Mouse (Mus musculus) cerebellum, postnatal 25 days (tissue): Measurements from ENCODE around the gene Zfp704.
A peak's percentile ranks its signal among the peaks of the same experiment; 100 is the strongest.

Experiments
- DNase-seq, 2 experiments: peaks; one replicate each; pipeline ENCODE4 v3.0.0; 2021; ENCODE audit warnings: mixed read lengths in 2 of 2

Zfp704 gene

DNA sequence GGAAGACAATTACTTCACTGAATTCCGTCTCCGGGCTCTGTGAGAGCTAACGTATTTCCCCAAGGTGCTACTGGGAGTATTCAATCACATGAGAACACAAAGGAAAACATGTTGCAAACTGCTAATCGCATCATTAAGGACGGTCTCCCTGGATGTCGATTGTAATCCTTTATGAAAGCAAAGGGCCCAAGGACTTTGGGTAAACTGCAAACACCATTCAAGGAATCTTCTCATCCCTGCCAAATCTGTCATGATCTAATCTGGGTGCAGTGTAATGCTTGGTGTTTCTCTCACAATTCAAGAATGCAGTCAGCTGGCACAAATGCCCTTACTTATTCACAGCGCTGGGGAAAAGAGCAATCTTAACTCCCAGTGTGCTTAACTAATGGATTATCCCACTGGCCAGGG is 96.2 kb downstream of the Zfp704 start:
- no peak for DNase-seq

GRCm38 (mm10) chr3:9512199-9512598 is 97.7 kb downstream of the Zfp704 start:
- DNase-seq: no peak

- no peak for DNase-seq
Measured at GRCm38 (mm10) chr3:9505692-9506211, 104.1 kb downstream of the Zfp704 start.

DNA sequence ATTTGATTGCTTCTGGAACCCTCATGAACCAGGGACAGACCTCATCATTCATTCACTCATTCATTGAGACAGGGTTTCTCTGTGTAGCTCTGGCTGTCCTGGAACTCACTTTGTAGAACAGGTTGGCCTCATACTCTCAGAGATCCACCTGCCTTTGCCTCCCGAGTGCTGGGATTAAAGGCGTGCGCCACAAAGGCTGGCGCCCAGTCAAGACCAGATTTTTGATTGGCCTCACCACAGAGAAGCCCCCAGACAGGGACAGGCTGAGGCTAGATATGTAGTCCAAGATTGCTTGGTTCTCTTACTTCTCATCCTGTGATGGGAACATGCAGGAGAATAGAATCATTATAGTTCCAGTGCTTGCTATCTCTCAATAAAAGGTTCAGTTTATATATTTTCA is 105.5 kb downstream of the Zfp704 start:
- no peak for DNase-seq

- peak; percentile 93 to 94 for DNase-seq
Measured at GRCm38 (mm10) chr3:9500725-9501124, 109.2 kb downstream of the Zfp704 start.

- peak; percentile 54 to 62 for DNase-seq
Measured at GRCm38 (mm10) chr3:9499994-9500553, 109.8 kb downstream of the Zfp704 start.

- DNase-seq: no peak
Measured at GRCm38 (mm10) chr3:9499489-9499888, 110.4 kb downstream of the Zfp704 start.

GRCm38 (mm10) chr3:9497260-9497659 is 112.6 kb downstream of the Zfp704 start:
- DNase-seq: no peak

GRCm38 (mm10) chr3:9491766-9492283 is 118.1 kb downstream of the Zfp704 start:
- DNase-seq: no peak

DNA sequence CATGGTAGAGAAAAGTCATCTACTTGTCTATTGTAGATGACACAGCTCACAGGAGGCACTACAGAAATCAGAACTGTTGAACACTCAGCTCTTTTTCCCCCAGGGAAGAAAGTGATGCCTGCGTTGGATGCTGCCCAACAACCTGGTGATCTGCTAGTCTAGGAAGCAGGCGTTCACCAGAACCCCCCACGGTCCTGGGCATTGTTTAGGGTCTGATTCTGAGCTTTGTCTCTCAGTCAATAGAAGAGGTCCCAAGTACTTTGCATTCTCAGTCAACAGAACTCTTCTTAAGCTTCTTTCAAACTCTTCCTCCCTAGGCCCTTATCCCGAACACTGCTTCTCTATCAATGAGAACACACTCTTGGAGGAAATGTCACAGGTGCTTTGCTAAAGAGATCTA is 122.2 kb downstream of the Zfp704 start:
- DNase-seq: no peak

GRCm38 (mm10) chr3:9485506-9485905 is 124.4 kb downstream of the Zfp704 start:
- no peak for DNase-seq

DNA sequence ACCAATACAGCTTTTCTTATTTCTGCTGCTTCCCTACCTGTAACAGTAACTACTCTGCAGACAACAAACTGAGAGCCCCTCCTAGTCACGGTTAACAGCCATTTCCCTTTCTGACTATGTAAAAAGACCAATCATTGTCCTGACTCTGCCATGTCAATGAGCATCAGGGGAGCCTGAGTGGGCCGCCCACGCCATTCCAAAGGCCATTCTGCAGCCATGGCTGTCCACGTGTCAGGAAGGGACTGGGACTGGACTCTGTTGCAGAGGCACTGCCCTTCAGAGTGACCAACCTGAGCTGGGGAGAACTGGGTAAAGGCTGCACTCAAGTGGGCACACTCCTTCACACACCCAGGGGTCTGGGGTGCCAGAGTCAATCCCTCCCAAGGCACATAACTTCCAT is 127.9 kb downstream of the Zfp704 start:
- no peak for DNase-seq

- peak; percentile 61 to 73 for DNase-seq
Measured at GRCm38 (mm10) chr3:9481358-9481757, 128.5 kb downstream of the Zfp704 start.

GRCm38 (mm10) chr3:9480936-9481335 is 128.9 kb downstream of the Zfp704 start:
- no peak for DNase-seq

GRCm38 (mm10) chr3:9477386-9477785 is 132.5 kb downstream of the Zfp704 start:
- no peak for DNase-seq

DNA sequence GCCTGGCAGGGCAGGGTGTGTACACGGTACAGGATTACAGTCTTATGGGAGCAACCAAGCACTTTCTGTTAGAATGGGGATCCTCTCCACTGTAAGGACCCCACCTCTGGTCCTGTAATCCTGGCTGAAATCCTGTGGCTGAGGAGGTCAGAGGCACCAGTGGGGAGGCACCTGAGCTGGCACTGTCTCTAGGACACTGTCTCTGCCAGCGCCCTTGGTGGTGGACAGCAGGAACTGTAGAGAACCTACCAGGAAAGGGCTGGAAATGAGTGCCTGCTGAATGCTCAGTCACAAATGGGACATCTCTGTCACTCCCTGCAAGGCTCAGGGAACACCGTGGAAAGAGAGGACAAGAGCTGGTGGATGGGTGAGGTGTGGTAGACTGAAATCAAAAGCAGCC is 133.5 kb downstream of the Zfp704 start:
- DNase-seq: no peak

DNA sequence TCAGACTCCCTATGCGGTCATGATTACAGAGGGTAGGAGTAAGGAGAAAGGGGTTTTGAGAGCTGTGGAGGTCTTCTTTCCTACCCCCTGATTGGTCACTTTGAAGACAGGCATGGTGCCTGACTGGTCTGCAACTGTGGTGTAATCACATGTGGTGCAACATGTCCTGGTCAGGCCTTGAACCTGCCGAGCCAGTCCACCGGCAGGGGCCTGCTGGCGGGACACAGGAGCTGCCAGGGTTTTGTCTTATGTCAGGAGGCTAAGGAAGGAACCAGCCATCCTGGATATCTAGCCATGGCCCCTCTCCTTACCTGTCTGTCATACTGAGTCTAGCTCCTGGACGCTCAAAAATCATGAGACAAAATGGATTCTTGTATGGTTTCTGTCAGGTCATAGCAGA is 134.4 kb downstream of the Zfp704 start:
- DNase-seq: no peak

DNA sequence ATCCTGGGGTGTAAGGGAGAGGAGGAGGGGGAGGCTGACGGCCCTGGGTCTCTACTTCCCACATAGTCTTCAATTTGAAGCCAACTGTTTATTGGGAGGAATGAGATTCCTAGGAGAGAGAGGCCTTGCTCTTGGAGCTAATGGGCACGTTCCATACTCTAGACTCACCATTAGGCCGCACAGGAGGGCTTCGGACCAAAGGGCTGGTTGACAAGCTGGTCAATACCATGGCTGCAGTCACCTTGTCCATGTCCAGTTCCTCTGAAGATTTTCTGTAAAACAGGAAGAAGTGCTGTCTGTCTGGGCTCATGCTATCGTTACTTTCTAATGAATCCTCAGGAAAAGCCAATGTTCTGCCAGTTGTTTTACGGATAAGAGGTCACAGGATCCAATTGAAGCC is 135.6 kb downstream of the Zfp704 start:
- no peak for DNase-seq

DNA sequence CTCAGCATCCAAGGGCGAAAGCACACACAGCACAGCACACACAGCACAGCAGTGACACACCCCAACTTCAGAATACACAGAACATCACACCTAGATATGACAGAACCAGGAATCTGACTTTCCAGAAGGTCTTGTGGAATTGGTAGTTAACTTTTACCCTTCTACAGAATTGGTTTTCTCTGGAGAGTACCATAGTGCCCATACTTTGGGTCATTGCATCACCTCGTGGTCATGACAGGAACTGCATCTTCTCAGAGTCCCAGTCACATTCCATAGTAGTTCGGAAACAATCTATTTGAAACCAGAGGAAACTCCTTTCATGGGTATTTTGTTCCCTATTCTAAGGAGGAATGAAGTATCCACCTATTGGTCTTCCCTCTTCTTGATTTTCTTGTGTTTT is 143.6 kb downstream of the Zfp704 start:
- peak; percentile 51 to 80 for DNase-seq

DNA sequence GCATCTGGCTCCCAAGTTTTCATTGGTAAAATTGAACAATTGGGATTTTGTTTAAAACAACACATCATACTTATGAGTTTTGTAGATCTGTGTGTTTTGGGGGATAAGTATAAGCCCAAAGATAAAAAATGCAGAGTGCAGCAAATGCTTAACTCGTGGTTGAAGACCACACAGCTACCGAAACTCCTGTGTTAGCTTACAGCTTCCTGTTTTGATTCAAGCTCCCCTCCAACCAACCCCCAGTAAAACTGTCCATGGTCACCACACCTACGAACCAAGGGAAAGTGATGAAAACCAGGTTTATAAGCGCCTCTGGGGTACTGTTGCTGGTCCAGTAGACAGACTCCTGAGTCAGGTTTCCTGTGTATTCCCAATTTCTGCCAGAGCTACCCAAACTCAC is 144.2 kb downstream of the Zfp704 start:
- DNase-seq: no peak

- peak; percentile 41 to 47 for DNase-seq
Measured at GRCm38 (mm10) chr3:9461660-9462059, 148.2 kb downstream of the Zfp704 start.

- DNase-seq: no peak
Measured at GRCm38 (mm10) chr3:9460284-9460683, 149.6 kb downstream of the Zfp704 start.

DNA sequence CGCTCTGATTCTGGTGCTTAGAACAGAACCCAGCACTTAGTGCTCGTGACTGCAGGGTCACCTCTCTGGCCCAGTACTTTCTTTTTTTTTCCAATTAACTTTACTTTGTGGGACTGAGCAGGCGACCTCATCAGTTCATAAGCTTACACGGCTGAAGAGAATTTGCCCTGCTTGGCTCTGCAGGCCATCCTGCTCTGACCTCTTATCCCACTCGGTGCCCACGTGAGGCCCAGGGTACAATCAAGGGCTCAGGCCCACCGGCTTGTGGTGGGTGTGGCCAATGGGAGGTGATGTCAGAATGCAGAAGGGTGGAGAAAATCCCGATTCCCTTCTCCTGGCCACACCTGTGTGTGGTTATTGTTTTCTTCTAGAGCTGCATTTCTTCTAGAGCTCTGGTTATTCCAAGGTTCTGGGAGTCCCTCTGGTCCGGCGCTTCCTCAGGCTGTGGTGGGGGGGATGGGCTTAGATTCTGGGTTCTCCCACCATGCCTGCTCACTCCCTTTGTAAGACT is 153.4 kb downstream of the Zfp704 start:
- DNase-seq: no peak

DNA sequence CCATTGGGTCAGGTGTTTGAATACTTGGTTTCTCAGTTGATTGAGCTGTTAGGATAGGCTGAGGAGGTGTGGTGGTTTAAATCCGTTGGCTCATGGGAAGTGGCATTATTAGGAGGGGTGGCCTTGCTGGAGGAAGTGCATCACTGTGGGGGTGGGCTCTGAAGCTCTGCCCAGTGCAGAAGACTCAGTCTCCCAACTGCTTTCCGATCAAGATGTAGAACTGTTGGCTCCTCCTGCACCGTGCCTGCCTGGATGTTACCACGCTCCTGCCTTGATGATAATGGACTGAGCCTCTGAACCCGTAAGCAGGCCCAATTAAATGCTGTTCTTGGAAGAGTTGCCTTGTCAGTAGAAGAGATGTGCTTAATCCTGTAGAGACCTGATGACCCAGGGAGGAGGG is 154.5 kb downstream of the Zfp704 start:
- DNase-seq: no peak
